Mouse (Mus musculus): Measurements from ENCODE around the gene Svep1. TPM values are rescaled to one million over a fixed set of nuclear protein-coding genes. Genes with fewer than 3 reads are reported as not detected.

The Svep1 gene
- polyA plus RNA-seq, 1 experiment from 2014 or later, result 6.2 TPM

DNA sequence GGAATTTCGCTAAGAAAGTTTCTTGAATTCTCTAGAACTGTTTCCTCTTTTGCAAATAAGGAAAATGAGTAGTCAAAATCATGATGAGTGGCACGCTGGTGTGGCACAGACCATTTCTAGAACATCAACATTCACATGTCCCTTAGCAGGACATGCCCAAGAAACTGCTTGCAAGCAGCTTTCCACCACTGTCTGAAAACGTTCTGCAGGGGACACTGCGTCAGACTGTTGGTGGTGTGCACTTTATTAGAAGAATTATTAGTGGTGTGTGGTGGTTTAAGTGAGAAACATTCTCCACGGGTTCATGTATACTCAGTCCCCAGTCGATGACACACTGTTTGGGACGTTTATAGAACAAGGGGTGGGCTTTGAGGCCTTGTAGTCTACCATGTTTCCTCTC, 40.9 kb downstream of the Svep1 start:
- peaks cover 3% of the 10 kb centered on the region; the same call in 1 of the 2 replicates for H3K4me1 ChIP-seq (replicated peaks)
- no peaks in the 10 kb centered on the region for H3K36me3 ChIP-seq
- H3K4me2 ChIP-seq (replicated peaks), result no peak overlapping the region
- no peak overlapping the region for H3K9ac ChIP-seq
- no peak overlapping the region for H3K27ac ChIP-seq
- no peak for ATAC-seq
- WGBS, result 63% methylated on average over 7 of the region's 7 CpGs
- no peaks in the 10 kb centered on the region for H3K27me3 ChIP-seq (replicated peaks)
- H3K4me3 ChIP-seq (replicated peaks), result no peak overlapping the region
- H3K9me3 ChIP-seq, result no peaks in the 10 kb centered on the region

DNA sequence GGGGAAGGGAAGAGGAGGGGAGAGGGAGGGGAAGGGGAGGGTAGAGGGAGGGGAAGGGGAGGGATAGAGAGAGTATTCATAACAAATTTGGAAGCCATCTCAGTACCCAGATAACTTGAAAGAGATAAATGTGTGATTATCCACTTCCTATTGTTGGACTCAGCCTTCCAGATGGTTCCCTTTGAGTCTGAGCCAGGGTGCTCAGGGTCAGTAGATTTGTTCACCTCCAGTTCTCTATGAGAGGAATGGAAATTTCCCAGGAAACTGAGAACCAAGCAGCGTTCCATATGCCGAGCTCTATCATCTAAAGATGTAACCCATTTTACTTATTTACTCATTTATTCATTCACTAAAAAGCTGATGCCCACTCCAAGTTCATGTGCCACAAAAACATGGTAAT, 44.8 kb downstream of the Svep1 start:
- H3K4me2 ChIP-seq (replicated peaks), result no peak overlapping the region
- WGBS, result 86% methylated on average over 2 of the region's 2 CpGs
- H3K4me1 ChIP-seq (replicated peaks), result no peaks in the 10 kb centered on the region
- no peaks in the 10 kb centered on the region for H3K27me3 ChIP-seq (replicated peaks)
- no peaks in the 10 kb centered on the region for H3K9me3 ChIP-seq
- H3K36me3 ChIP-seq, result no peaks in the 10 kb centered on the region
- no peak for ATAC-seq
- H3K4me3 ChIP-seq (replicated peaks), result no peak overlapping the region
- H3K27ac ChIP-seq, result no peak overlapping the region
- no peak overlapping the region for H3K9ac ChIP-seq

DNA sequence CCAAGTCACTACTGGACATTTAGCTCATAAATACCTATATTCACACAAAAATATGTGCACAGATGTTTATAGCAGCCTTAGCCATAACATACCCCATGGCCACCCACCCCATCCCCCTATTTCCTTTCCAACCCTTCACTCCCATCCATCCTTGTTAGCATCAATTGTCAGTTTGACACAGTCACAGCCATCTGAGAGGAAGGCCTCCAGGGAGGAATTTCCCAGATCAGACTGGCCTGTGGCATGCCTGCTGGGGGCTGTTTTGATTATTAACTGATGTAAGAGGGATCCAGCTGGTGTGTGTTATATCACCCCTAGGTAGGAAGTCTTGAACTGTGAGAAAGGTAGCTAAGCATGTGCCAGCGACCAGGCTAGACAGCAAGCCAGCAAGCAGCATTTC, 47.1 kb downstream of the Svep1 start:
- 48% methylated on average over 1 of the region's 1 CpGs for WGBS
- Histone ChIP-seq H3K9ac (no peak overlapping the region), H3K27me3 (replicated peaks) (no peaks in the 10 kb centered on the region), H3K4me1 (replicated peaks) (no peaks in the 10 kb centered on the region), H3K36me3 (no peaks in the 10 kb centered on the region), H3K4me2 (replicated peaks) (no peak overlapping the region), H3K9me3 (no peaks in the 10 kb centered on the region), H3K4me3 (replicated peaks) (no peak overlapping the region), H3K27ac (no peak overlapping the region)
- no peak for ATAC-seq

DNA sequence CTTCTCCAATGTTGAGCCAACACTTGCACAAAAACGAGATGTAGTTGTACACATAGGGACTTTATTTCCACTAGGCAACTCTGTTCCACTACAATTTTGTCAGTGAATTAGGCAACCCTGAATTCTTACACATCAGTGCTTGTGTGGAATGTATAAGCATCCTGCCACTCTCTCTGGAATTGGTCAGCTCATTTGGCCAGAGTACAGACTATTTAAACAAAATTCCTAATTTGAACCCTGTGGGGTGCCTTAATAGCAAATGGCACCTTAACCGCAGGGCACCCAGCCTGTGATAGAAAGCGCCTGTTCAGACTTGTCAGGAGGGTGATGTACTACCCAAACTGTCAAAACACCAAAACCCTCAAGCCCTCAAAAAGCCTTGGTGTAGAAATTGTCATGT, 56.4 kb downstream of the Svep1 start:
- no peaks in the 10 kb centered on the region for H3K9me3 ChIP-seq
- H3K27me3 ChIP-seq (replicated peaks), result no peaks in the 10 kb centered on the region
- no peak overlapping the region for H3K4me3 ChIP-seq (replicated peaks)
- 77% methylated on average over 3 of the region's 3 CpGs for WGBS
- H3K4me2 ChIP-seq (replicated peaks), result no peak overlapping the region
- H3K36me3 ChIP-seq, result no peaks in the 10 kb centered on the region
- H3K27ac ChIP-seq, result no peak overlapping the region
- no peak for ATAC-seq
- H3K4me1 ChIP-seq (replicated peaks), result no peaks in the 10 kb centered on the region
- H3K9ac ChIP-seq, result no peak overlapping the region

DNA sequence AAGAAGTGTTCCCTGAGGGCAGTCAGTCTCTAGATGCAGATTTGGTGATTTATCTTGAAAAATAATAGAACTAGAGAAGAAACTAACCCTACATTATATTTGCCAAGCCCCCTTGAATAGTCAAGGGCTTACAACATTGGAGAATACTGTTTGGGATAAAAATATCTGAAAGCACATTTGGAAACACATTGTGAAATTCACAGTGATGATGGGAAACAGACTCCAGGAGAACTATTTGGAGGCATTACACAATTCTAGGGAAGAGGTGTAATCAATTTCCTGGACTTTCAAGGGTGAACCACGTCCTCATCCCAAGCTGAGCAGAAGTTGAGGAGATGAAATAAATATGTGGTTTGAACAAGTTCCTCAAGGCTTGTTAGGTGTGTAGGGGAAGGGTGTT, 57.5 kb downstream of the Svep1 start:
- no peaks in the 10 kb centered on the region; the same call in 1 of the 2 replicates for H3K36me3 ChIP-seq
- no peaks in the 10 kb centered on the region for H3K27me3 ChIP-seq (replicated peaks)

DNA sequence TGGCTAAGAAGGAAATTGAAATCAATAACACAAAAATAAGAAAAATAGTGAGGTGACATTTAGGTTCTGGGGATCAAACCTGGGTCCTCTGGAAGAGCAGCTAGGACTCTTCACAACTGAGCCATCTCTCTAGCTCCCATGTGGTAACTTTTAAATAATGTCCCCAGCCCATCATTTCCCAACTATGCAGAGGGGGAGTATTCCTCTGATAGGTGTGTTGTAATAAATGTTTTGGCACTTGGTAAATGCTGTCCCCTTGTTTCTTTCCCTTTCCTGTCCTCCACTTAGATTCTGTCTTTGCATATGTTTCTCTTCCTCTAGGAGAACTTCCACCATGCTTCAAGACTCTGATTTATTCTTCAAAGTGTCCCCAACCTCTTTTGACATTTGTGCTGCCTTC, 58.1 kb downstream of the Svep1 start:
- ATAC-seq, result no peak
- Histone ChIP-seq H3K4me2 (replicated peaks) (no peak overlapping the region), H3K4me3 (replicated peaks) (no peak overlapping the region), H3K9me3 (no peaks in the 10 kb centered on the region), H3K9ac (no peak overlapping the region), H3K27me3 (replicated peaks) (no peaks in the 10 kb centered on the region), H3K4me1 (replicated peaks) (no peaks in the 10 kb centered on the region), H3K36me3 (no peaks in the 10 kb centered on the region; the same call in 1 of the 2 replicates), H3K27ac (no peak overlapping the region)

More for the DNA sequence above, 57.5 kb downstream of the Svep1 start:
- H3K9ac ChIP-seq, result no peak overlapping the region
- no peaks in the 10 kb centered on the region for H3K4me1 ChIP-seq (replicated peaks)
- H3K9me3 ChIP-seq, result no peaks in the 10 kb centered on the region
- no peak overlapping the region for H3K4me2 ChIP-seq (replicated peaks)
- no peak overlapping the region for H3K27ac ChIP-seq
- 25% methylated on average over 1 of the region's 1 CpGs for WGBS
- no peak overlapping the region for H3K4me3 ChIP-seq (replicated peaks)
- ATAC-seq, result no peak

DNA sequence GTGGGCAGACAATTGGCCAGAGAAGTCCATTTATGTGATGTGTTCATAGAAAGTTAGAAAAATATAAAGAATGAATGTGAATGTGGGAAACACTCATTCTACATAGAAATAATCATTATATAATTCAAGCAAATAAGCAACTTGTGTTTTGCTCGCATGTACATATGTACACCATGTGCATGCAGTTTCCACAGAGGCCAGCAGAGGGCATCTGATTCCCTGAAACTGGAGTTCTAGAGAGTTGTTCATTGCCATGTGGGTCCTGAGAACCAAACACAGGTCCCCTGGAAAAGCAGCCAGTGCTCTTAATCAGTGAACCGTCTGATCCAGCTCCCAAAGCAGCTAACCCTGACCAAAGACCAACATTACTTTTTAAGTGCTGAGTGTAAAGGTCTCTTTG, 60.0 kb downstream of the Svep1 start:
- H3K27me3 ChIP-seq (replicated peaks), result no peaks in the 10 kb centered on the region
- H3K36me3 ChIP-seq, result no peaks in the 10 kb centered on the region; the same call in 1 of the 2 replicates
- no peak overlapping the region for H3K4me2 ChIP-seq (replicated peaks)
- WGBS, result 97% methylated on average over 2 of the region's 2 CpGs
- H3K4me1 ChIP-seq (replicated peaks), result no peaks in the 10 kb centered on the region
- no peak overlapping the region for H3K27ac ChIP-seq
- H3K4me3 ChIP-seq (replicated peaks), result no peak overlapping the region
- no peak for ATAC-seq
- H3K9ac ChIP-seq, result no peak overlapping the region
- H3K9me3 ChIP-seq, result no peaks in the 10 kb centered on the region

DNA sequence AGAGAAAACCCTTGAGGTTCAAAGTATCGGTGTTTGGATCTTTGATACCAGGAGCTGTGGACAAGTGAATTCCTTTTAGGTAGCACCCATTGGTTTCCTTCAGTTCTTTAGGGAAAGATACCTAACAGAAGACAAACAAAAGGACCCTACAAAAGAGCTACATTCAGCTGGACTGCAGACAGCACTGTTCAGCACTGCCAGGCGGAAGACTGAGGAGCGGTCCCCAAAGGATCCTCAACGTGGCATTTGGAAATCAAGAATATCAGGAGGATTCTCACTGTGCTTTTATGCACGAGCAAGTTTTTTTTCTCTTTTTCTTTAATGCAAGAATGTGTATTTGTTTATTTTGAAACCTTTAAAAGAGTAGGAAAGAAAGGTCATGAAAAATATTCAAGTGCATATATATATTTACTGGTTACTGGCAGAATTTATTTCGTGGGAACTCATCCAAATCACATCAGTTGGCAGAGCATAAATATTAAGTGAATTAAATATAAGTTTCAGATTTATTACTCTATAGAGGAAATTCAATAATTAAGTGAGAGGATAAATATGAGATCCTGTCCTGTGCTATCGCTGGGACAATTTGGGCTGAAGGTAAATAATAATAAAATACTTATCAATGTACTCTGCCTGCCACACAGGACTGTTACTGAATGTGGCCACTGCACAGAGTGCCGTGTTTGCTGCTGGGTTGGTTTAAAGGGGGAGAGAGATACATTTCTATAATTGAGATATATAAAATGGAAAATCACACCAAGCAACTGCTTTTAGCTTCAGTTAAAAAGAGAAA, 66.7 kb downstream of the Svep1 start:
- ATAC-seq, result no peak
- H3K27ac ChIP-seq, result no peak overlapping the region
- H3K36me3 ChIP-seq, result no peaks in the 10 kb centered on the region; the same call in 1 of the 2 replicates
- H3K4me3 ChIP-seq (replicated peaks), result no peak overlapping the region
- WGBS, result 75% methylated on average over 8 of the region's 8 CpGs
- H3K4me1 ChIP-seq (replicated peaks), result no peaks in the 10 kb centered on the region
- H3K9ac ChIP-seq, result no peak overlapping the region
- no peak overlapping the region for H3K4me2 ChIP-seq (replicated peaks)
- no peaks in the 10 kb centered on the region for H3K9me3 ChIP-seq
- no peaks in the 10 kb centered on the region for H3K27me3 ChIP-seq (replicated peaks)

DNA sequence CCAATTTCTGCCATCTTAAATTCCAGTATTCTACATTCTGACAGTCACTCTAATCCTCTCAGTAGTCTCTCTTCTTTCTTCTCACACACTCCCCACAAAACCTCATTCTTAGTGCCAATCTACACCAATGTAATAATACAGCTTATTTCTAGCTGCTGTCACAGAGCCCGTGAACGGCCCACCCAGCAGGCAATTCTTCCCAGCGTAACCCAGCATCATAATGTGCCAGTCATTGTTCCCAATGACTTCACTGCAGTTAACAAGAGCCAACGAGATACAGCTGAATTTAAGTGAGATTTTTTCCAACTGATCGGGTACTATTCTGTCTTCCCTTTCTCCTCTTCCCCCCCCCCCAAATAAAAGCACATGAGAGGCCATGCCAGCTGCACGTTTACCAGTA, 67.4 kb downstream of the Svep1 start:
- Histone ChIP-seq H3K36me3 (no peaks in the 10 kb centered on the region), H3K9ac (no peak overlapping the region), H3K4me2 (replicated peaks) (no peak overlapping the region), H3K27me3 (replicated peaks) (no peaks in the 10 kb centered on the region), H3K4me3 (replicated peaks) (no peak overlapping the region), H3K9me3 (no peaks in the 10 kb centered on the region), H3K4me1 (replicated peaks) (no peaks in the 10 kb centered on the region), H3K27ac (no peak overlapping the region)
- ATAC-seq, result no peak
- WGBS, result 81% methylated on average over 6 of the region's 6 CpGs

DNA sequence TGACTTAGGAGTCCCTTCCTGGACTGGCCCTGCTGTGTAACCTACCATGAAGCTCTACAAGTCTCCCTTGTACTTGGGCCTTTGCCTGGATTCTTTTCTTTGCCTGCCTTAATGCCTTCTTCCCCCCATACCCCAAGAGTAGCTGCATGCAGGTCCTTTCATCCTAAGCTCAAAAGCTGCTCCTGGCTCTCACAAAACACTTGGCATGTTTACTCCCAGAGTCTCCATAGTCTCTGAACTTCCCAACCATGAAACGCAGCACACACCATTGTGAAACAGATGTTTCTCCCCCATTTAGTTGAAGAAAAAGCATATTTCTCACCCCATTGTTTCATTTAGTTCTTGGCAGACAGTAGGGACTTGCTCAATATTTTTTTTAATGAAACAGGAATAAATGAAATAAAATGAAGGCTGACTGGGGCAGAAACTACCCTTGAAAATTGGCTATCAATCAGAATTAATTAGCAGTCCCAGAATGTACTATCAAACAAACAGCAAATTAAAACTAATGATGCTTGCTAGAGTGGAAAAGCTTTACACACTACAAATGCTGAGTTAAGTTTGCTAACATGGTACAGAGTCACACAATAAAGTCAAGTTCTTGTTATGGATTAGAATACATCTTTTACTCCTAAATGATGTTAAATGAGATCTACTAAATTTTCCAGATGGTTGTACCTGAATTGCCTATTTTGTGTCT, 72.9 kb downstream of the Svep1 start:
- 72% methylated on average over 1 of the region's 1 CpGs for WGBS
- Histone ChIP-seq H3K9ac (no peak overlapping the region), H3K9me3 (no peaks in the 10 kb centered on the region), H3K27ac (no peak overlapping the region), H3K27me3 (replicated peaks) (no peaks in the 10 kb centered on the region), H3K4me3 (replicated peaks) (no peak overlapping the region), H3K36me3 (no peaks in the 10 kb centered on the region), H3K4me2 (replicated peaks) (no peak overlapping the region), H3K4me1 (replicated peaks) (no peaks in the 10 kb centered on the region)
- no peak for ATAC-seq

DNA sequence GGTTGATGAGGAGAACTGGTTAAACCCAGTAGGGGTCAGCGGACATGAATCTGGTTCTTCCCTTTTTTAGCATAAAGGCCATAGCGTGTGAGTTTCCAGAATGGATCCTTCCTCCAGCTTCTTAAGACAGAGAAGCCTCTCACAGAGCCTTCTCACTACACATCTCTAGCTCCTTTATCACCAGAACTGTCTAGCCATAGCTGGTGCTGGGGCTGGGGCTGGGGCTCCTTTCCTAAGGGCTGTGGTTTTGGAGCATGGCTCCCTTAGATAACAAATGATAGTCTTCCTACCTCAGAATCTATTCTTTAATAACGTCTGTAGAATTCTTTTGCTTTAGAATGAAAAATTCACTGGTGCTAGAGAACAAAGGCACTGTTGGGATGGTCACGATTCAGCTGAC, 76.8 kb downstream of the Svep1 start:
- no peak overlapping the region for H3K4me3 ChIP-seq (replicated peaks)
- no peak overlapping the region for H3K4me2 ChIP-seq (replicated peaks)
- no peaks in the 10 kb centered on the region for H3K4me1 ChIP-seq (replicated peaks)
- WGBS, result 82% methylated on average over 4 of the region's 4 CpGs
- H3K9me3 ChIP-seq, result no peaks in the 10 kb centered on the region
- no peak for ATAC-seq
- H3K27me3 ChIP-seq (replicated peaks), result no peaks in the 10 kb centered on the region
- H3K36me3 ChIP-seq, result no peaks in the 10 kb centered on the region
- no peak overlapping the region for H3K27ac ChIP-seq
- H3K9ac ChIP-seq, result no peak overlapping the region

DNA sequence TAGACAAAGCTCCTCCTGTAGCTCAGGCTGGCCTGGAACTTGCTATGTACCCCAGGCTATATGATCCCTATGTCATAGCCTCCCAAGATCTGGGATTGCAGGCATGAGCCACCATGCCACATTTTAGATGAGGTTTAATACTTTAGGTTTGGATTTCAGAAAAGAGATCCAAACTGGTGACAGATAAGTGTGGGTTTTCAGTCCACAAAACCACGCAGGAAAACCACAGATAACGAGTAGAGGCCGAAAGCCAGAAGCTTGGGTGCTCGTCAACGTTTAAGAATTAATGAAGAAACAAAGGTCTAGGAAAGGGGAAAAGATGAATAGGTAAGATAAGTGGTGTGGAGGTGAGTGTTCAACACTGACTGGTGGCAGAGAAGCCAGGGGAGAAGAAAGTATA, 79.6 kb downstream of the Svep1 start:
- Histone ChIP-seq H3K4me1 (replicated peaks) (no peaks in the 10 kb centered on the region), H3K27ac (no peak overlapping the region), H3K27me3 (replicated peaks) (no peaks in the 10 kb centered on the region), H3K4me2 (replicated peaks) (no peak overlapping the region), H3K4me3 (replicated peaks) (no peak overlapping the region), H3K36me3 (no peaks in the 10 kb centered on the region), H3K9me3 (no peaks in the 10 kb centered on the region), H3K9ac (no peak overlapping the region)
- WGBS, result 86% methylated on average over 5 of the region's 5 CpGs
- no peak for ATAC-seq

DNA sequence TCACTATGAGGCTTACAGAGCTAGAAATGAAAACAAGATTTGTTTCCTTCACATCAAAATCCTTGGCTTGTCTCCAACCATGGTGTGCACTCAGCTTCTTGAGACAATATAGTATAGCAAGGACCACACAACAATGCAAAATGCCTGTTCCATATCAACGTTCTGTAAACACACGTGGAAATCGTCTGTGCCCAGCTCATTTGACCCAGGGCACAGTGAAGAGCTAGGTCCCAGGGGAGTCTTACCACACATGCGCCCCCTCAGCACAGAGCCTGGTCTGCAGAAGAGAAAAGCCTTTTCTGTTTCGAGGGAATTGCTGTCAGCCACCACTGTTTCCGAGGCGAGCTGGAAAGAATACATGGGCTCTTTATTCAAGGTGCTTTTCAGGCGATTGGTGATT, 91.2 kb downstream of the Svep1 start:
- WGBS, result 58% methylated on average over 8 of the region's 8 CpGs
- ATAC-seq, result no peak
- no peak overlapping the region for H3K4me2 ChIP-seq (replicated peaks)
- no peak overlapping the region for H3K9ac ChIP-seq
- H3K27me3 ChIP-seq (replicated peaks), result no peaks in the 10 kb centered on the region
- H3K27ac ChIP-seq, result no peak overlapping the region
- H3K9me3 ChIP-seq, result no peaks in the 10 kb centered on the region
- H3K4me1 ChIP-seq (replicated peaks), result peaks cover 3% of the 10 kb centered on the region; the same call in 1 of the 2 replicates
- no peak overlapping the region for H3K4me3 ChIP-seq (replicated peaks)
- no peaks in the 10 kb centered on the region for H3K36me3 ChIP-seq
